Mouse (Mus musculus): ENCODE measurements around the gene Acy3. TPM values are rescaled to one million over a fixed set of nuclear protein-coding genes. Genes with fewer than 3 reads are reported as not detected.

The Acy3 gene
- polyA plus RNA-seq, 1 experiment from 2014 or later = 47.5 TPM

DNA sequence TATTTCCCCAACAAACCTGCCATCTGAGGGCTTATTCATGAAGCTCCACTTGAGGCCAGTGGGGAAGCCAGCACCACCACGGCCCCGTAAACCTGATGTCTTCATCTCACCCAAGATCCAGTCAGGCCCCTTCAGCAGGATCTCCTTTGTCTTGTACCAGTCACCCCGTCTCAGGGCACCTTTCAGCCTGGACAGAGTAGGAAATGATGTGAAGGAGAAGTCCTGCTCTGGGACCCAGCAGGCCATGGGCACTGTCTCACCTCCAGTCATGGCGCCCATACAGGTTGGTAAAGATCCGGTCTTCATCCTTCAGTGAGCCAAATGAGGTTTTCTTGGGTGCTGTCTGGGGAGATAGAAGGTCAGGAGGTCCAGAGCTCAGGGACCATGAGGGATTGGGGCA, 24.7 kb downstream of the Acy3 start:
- no peak for ATAC-seq (ENCODE audit: low FRiP score, low TSS enrichment)
- H3K9ac ChIP-seq (replicated peaks; ENCODE audit: low read length) = no peak overlapping the region
- H3K4me1 ChIP-seq (ENCODE audit: insufficient read depth, low read length) = peaks cover 7% of the 10 kb centered on the region
- H3K36me3 ChIP-seq (ENCODE audit: insufficient read depth, low read length) = peaks cover 47% of the 10 kb centered on the region
- H3K27me3 ChIP-seq (ENCODE audit: insufficient read depth, low read length) = no peaks in the 10 kb centered on the region
- no peak overlapping the region for H3K4me2 ChIP-seq (replicated peaks; ENCODE audit: low read depth, low read length)
- WGBS = 93% methylated on average over 5 of the region's 5 CpGs
- no peaks in the 10 kb centered on the region for H3K9me3 ChIP-seq (ENCODE audit: low read length)
- no peak overlapping the region for H3K27ac ChIP-seq (ENCODE audit: low read length)
- H3K4me3 ChIP-seq (ENCODE audit: low read length) = no peak overlapping the region

DNA sequence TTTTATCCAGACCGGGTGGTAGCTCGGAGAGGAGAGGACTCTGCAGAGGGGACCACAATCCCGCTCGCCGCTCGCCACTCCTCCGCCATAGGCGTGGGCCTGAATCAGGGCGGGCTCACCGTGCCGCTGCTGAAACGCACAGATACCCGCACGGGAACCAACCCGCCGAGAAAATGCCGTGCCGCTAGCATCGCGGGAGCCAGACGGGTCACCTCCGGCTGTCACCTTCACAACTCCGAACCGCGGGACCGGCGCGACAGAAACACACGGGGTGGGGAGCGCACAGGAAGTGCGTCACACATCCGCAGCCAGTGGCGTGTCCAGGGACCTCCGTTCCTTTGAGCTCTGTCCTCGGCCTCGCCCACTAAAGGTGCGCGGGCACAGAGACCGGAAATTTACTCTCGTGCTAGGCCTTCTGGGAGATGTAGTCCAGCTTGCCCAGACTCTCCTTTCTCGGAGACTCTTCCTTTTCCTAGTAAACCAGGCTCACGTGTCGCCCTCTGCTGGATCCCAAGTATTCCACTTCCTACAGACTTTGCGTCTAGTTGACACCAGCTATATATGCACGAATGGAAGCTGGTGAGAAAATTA, 26.2 kb downstream of the Acy3 start, which contains the start of gene Ndufv1:
Ndufv1 (minus strand) TSS at position 375 of the 591 bp plus-strand sequence.
- Histone ChIP-seq H3K27ac (ENCODE audit: low read length) (peak within 1 kb of the TSS; percentile 47; the same call in 1 of the 2 replicates), H3K27me3 (ENCODE audit: insufficient read depth, low read length) (no peaks in the 10 kb centered on the region), H3K9me3 (ENCODE audit: low read length) (no peaks in the 10 kb centered on the region), H3K4me1 (ENCODE audit: insufficient read depth, low read length) (peaks cover 7% of the 10 kb centered on the region), H3K9ac (replicated peaks; ENCODE audit: low read length) (peak within 1 kb of the TSS; percentile 82), H3K4me3 (ENCODE audit: low read length) (peak within 1 kb of the TSS; percentile 84), H3K36me3 (ENCODE audit: insufficient read depth, low read length) (peaks cover 33% of the 10 kb centered on the region), H3K4me2 (replicated peaks; ENCODE audit: low read depth, low read length) (peak within 1 kb of the TSS; percentile 72)
- under 1% methylated on average over 45 of the region's 45 CpGs for WGBS
- ATAC-seq (ENCODE audit: low FRiP score, low TSS enrichment) = peak; percentile 99

DNA sequence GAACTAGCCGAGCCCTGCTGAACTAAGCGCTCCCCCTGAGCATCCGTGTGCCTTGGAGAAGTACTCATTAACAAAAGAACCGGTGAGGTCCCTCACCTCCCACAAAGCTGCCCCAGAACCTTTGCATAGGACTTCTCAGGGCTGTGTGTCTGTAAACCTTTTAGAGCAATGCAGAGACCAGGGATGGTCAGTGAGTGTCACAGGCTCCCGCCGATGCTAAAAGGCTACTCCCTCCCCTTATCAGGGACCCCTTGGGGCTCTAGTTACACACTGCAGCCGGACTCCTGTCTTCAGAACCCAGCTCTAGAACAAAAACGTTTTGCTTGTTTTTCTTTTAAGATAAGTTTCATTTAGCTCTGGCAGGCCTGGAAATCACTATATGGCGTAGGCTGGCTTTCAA, 26.7 kb downstream of the Acy3 start:
- no peak overlapping the region for H3K27ac ChIP-seq (ENCODE audit: low read length)
- H3K9me3 ChIP-seq (ENCODE audit: low read length) = no peaks in the 10 kb centered on the region
- H3K4me3 ChIP-seq (ENCODE audit: low read length) = peak overlapping the region; percentile 84
- peaks cover 28% of the 10 kb centered on the region for H3K36me3 ChIP-seq (ENCODE audit: insufficient read depth, low read length)
- 15% methylated on average over 9 of the region's 9 CpGs for WGBS
- no peak for ATAC-seq (ENCODE audit: low FRiP score, low TSS enrichment)
- no peaks in the 10 kb centered on the region for H3K27me3 ChIP-seq (ENCODE audit: insufficient read depth, low read length)
- H3K9ac ChIP-seq (replicated peaks; ENCODE audit: low read length) = peak overlapping the region; percentile 49
- H3K4me2 ChIP-seq (replicated peaks; ENCODE audit: low read depth, low read length) = peak overlapping the region; percentile 52
- peaks cover 7% of the 10 kb centered on the region for H3K4me1 ChIP-seq (ENCODE audit: insufficient read depth, low read length)

DNA sequence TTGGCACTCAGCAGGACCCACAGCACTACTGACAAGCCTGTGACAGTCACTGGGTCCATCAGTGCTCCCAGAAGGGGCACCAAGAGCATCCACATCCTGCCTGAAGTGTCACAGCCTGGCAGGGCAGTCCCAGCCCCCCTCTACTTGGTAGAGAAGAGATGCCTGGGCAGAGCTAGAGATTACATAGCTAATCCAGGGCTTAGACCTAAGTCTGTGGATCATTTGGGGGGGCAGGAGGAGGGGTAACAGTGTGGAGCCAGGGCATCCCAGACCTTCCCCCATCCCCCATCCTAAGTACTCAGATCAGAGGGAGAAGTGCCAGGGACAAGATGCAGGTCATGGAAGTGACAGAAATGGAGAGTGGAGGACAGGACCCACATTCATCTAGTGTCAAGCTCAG, 28.4 kb downstream of the Acy3 start:
- Histone ChIP-seq H3K9me3 (ENCODE audit: low read length) (no peaks in the 10 kb centered on the region), H3K27me3 (ENCODE audit: insufficient read depth, low read length) (no peaks in the 10 kb centered on the region), H3K4me1 (ENCODE audit: insufficient read depth, low read length) (peaks cover 7% of the 10 kb centered on the region), H3K27ac (ENCODE audit: low read length) (no peak overlapping the region), H3K4me3 (ENCODE audit: low read length) (no peak overlapping the region), H3K36me3 (ENCODE audit: insufficient read depth, low read length) (peaks cover 10% of the 10 kb centered on the region), H3K9ac (replicated peaks; ENCODE audit: low read length) (no peak overlapping the region), H3K4me2 (replicated peaks; ENCODE audit: low read depth, low read length) (no peak overlapping the region)
- ATAC-seq (ENCODE audit: low FRiP score, low TSS enrichment) = no peak

DNA sequence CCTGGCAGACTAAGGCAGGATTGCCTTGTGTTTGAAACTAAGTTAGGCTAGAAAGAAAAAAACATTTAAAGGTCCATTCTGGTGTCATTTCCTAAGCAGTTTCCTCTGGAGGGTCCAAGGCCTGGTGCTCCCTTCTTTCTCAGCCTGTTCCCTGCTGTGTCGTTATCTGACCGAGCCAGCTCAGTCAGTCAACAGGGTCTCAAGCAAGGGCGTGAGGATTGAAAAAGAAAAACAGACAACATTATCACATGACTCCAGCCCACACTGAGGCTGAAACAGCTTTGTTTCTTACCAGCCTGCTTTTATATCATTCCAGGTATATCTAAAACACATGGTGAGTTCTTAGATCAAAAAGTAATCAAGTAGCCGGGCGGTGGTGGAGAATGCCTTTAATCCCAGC, 29.3 kb downstream of the Acy3 start:
- H3K27me3 ChIP-seq (ENCODE audit: insufficient read depth, low read length) = no peaks in the 10 kb centered on the region
- H3K4me1 ChIP-seq (ENCODE audit: insufficient read depth, low read length) = peaks cover 7% of the 10 kb centered on the region
- H3K27ac ChIP-seq (ENCODE audit: low read length) = no peak overlapping the region
- no peak overlapping the region for H3K4me3 ChIP-seq (ENCODE audit: low read length)
- H3K4me2 ChIP-seq (replicated peaks; ENCODE audit: low read depth, low read length) = no peak overlapping the region
- H3K36me3 ChIP-seq (ENCODE audit: insufficient read depth, low read length) = 0 out of 2 replicates have a peak, but pooled peaks cover 3% of the 10 kb centered on the region
- H3K9me3 ChIP-seq (ENCODE audit: low read length) = no peaks in the 10 kb centered on the region
- H3K9ac ChIP-seq (replicated peaks; ENCODE audit: low read length) = no peak overlapping the region
- no peak for ATAC-seq (ENCODE audit: low FRiP score, low TSS enrichment)
- 69% methylated on average over 5 of the region's 5 CpGs for WGBS

DNA sequence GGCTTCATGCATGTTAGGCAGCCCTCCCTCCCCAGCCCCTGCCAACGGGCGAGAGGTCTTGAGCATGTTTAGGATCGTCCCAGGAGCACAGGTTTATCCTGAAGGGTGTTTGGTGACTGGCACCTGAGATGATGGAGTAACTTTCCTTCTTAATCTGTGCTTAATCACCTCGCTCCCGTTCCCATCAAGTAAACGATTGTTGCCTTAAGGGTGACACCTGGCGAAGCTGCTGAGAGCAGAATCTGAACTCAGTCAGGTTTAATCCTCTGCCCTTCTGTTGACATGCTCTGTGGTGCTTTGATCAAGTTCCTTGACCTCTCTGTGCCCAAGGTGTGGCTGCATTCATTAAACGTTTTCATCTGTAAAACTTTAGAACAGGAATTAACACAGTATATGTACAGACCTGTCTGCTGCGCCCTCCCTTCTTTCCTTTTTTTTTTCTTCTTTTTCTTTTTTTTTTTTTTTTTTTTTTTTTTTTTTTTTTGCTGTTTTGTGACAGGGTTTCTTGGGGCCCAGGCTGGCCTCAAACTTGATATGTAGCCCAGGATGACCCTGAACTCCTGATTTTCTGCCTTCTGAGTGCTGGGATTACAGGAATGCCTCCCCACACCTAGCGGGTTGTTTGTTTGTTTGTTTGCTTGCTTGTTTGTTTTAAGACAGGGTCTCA, 31.7 kb downstream of the Acy3 start:
- no peaks in the 10 kb centered on the region for H3K36me3 ChIP-seq (ENCODE audit: insufficient read depth, low read length)
- H3K27me3 ChIP-seq (ENCODE audit: insufficient read depth, low read length) = no peaks in the 10 kb centered on the region
- H3K4me1 ChIP-seq (ENCODE audit: insufficient read depth, low read length) = no peaks in the 10 kb centered on the region
- H3K4me3 ChIP-seq (ENCODE audit: low read length) = no peak overlapping the region
- WGBS = 63% methylated on average over 10 of the region's 10 CpGs
- H3K27ac ChIP-seq (ENCODE audit: low read length) = no peak overlapping the region
- no peak overlapping the region for H3K4me2 ChIP-seq (replicated peaks; ENCODE audit: low read depth, low read length)
- H3K9ac ChIP-seq (replicated peaks; ENCODE audit: low read length) = no peak overlapping the region
- H3K9me3 ChIP-seq (ENCODE audit: low read length) = no peaks in the 10 kb centered on the region
- no peak for ATAC-seq (ENCODE audit: low FRiP score, low TSS enrichment)

DNA sequence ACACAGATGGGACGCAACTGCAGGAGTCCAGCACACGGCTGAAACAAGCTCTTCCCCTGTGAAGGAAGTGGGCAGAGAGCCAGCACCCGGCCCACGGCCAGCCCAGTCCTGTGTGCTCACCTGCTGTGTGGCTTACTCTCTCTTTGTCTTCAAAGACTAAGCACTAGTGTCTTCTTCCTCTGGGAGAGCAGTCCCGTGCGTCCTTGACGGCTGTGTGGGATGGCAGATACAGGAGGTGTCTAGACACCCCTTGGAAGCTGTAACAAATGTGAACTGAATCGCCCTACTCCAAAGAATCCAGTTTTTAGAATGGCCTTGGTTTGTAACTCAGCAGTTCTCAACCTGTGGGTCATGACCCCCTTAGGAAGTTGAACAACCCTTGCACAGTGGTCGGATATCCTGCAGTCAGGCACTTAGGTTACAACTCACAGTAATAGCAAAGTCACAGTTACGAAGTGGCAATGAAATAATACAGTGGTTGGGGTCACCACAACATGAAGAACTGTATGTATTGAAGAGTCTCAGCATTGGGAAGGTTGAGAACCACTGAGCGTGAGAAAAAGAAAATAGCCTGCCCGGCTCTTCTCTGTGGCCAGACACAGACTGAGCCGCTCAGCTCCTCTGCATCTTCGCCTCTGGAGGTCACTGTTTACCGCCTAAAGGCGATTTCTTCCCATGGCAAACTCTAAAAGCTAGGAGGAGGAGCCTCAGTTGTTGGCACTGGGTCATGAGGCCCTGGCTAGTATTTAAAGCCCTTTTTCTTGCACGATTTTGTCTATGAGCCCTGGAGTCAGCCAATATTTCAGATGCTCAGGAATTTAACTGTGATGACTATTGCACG, 32.6 kb downstream of the Acy3 start:
- H3K27me3 ChIP-seq (ENCODE audit: insufficient read depth, low read length) = no peaks in the 10 kb centered on the region
- no peak overlapping the region for H3K4me2 ChIP-seq (replicated peaks; ENCODE audit: low read depth, low read length)
- H3K9me3 ChIP-seq (ENCODE audit: low read length) = no peaks in the 10 kb centered on the region
- 35% methylated on average over 18 of the region's 18 CpGs for WGBS
- ATAC-seq (ENCODE audit: low FRiP score, low TSS enrichment) = peak; percentile 90
- no peak overlapping the region for H3K27ac ChIP-seq (ENCODE audit: low read length)
- no peak overlapping the region for H3K9ac ChIP-seq (replicated peaks; ENCODE audit: low read length)
- H3K36me3 ChIP-seq (ENCODE audit: insufficient read depth, low read length) = no peaks in the 10 kb centered on the region
- H3K4me3 ChIP-seq (ENCODE audit: low read length) = no peak overlapping the region
- H3K4me1 ChIP-seq (ENCODE audit: insufficient read depth, low read length) = no peaks in the 10 kb centered on the region

DNA sequence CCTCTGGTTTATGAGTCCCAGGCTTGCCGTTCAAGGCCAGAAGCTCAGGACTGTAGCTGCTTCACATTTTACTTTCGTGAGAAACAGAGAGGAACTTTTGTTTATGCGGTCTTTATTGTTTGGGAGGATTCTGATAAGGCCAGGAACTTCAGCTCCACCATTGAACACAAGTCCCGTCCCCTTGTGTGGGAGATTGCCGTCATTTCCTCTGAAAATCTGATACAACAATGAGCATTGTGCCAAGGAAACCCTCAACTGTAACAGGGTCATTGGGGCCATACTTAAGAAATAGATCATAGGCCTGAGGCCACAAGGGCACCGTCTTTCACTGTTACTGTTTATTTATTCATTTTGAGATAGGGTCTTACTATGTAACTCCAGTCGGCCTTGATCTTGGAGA, 36.8 kb downstream of the Acy3 start:
- Histone ChIP-seq H3K4me3 (ENCODE audit: low read length) (no peak overlapping the region), H3K27ac (ENCODE audit: low read length) (no peak overlapping the region), H3K9ac (replicated peaks; ENCODE audit: low read length) (no peak overlapping the region), H3K4me1 (ENCODE audit: insufficient read depth, low read length) (no peaks in the 10 kb centered on the region), H3K27me3 (ENCODE audit: insufficient read depth, low read length) (no peaks in the 10 kb centered on the region), H3K9me3 (ENCODE audit: low read length) (peaks cover 5% of the 10 kb centered on the region; the same call in 1 of the 2 replicates), H3K36me3 (ENCODE audit: insufficient read depth, low read length) (no peaks in the 10 kb centered on the region), H3K4me2 (replicated peaks; ENCODE audit: low read depth, low read length) (no peak overlapping the region)
- no peak for ATAC-seq (ENCODE audit: low FRiP score, low TSS enrichment)
- 70% methylated on average over 7 of the region's 7 CpGs for WGBS

DNA sequence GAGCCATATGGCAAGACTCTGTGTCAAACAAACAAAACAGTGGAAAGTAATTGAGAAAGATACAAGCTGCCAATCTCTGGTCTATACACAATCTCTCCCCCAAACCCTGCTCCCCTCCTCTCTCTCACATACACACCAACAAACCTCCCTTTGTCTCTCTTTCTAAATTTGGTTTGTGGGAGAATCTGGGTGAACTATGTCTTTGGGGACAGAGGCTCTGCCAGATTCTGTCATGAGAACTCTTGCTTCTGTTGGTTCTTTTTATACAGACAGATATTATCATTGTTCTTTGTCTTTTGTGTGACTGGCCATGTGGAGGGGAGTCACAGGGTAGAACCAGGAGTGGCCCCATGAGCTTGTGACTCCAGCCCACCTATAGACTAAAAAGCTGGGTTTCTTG, 41.2 kb downstream of the Acy3 start:
- H3K4me2 ChIP-seq (replicated peaks; ENCODE audit: low read depth, low read length) = no peak overlapping the region
- no peak overlapping the region for H3K27ac ChIP-seq (ENCODE audit: low read length)
- no peak for ATAC-seq (ENCODE audit: low FRiP score, low TSS enrichment)
- H3K4me3 ChIP-seq (ENCODE audit: low read length) = no peak overlapping the region
- peaks cover 5% of the 10 kb centered on the region; the same call in 1 of the 2 replicates for H3K9me3 ChIP-seq (ENCODE audit: low read length)
- H3K27me3 ChIP-seq (ENCODE audit: insufficient read depth, low read length) = no peaks in the 10 kb centered on the region
- no peak overlapping the region for H3K9ac ChIP-seq (replicated peaks; ENCODE audit: low read length)
- no peaks in the 10 kb centered on the region for H3K4me1 ChIP-seq (ENCODE audit: insufficient read depth, low read length)
- H3K36me3 ChIP-seq (ENCODE audit: insufficient read depth, low read length) = no peaks in the 10 kb centered on the region

DNA sequence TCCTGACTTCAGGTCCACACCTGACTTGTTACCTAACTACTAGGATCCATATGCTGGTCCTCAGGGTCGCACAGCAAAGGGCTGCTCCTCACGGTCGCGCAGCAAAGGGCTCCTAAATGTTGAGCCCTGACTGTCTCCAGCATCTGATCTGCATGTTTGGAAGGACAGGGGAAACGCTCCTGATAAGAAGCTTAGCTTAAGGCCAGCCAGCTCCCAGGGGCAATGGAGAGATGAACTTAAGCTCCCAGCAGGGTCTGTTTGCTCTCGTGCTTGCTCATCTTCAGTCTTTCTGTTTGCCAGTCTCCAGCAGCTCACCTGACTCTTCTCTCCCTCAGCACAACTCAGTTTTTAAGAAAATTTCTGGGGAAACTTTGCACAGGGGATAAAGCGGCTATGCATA, 46.3 kb downstream of the Acy3 start:
- peaks cover 14% of the 10 kb centered on the region for H3K4me1 ChIP-seq (ENCODE audit: insufficient read depth, low read length)
- no peak for ATAC-seq (ENCODE audit: low FRiP score, low TSS enrichment)
- peaks cover 4% of the 10 kb centered on the region for H3K36me3 ChIP-seq (ENCODE audit: insufficient read depth, low read length)
- H3K9ac ChIP-seq (replicated peaks; ENCODE audit: low read length) = no peak overlapping the region
- H3K27me3 ChIP-seq (ENCODE audit: insufficient read depth, low read length) = no peaks in the 10 kb centered on the region
- no peak overlapping the region for H3K27ac ChIP-seq (ENCODE audit: low read length)
- H3K4me2 ChIP-seq (replicated peaks; ENCODE audit: low read depth, low read length) = no peak overlapping the region
- WGBS = 72% methylated on average over 7 of the region's 7 CpGs
- H3K4me3 ChIP-seq (ENCODE audit: low read length) = no peak overlapping the region
- H3K9me3 ChIP-seq (ENCODE audit: low read length) = no peaks in the 10 kb centered on the region
